Mouse (Mus musculus): ENCODE measurements around the gene Idh3g. TPM values are rescaled to one million over a fixed set of nuclear protein-coding genes. Genes with fewer than 3 reads are reported as not detected.

Idh3g gene
- polyA plus RNA-seq, 1 experiment: 170 TPM

- no peaks in the 10 kb centered on the region for H3K36me3 ChIP-seq (ENCODE audit: control insufficient read depth, insufficient read depth, low read length)
- no peak overlapping the region for H3K4me3 ChIP-seq (ENCODE audit: extremely low read depth, insufficient read depth, insufficient read length)
- 81% methylated on average over 1 of the region's 1 CpGs for WGBS
- no peak for DNase-seq (ENCODE audit: low read depth in 1 of 2, low spot score in 2 of 2)
- H3K27ac ChIP-seq (ENCODE audit: insufficient read depth, low read length): no peak overlapping the region
- no peaks in the 10 kb centered on the region for H3K4me1 ChIP-seq (ENCODE audit: control insufficient read depth, insufficient read depth, insufficient read length)
- H3K27me3 ChIP-seq (ENCODE audit: control insufficient read depth, insufficient read depth, low read length): no peaks in the 10 kb centered on the region
- TF ChIP-seq POLR2A (IDR thresholded peaks at IDR 0.05; ENCODE audit: low read depth, low read length) (no peak), CTCF (IDR thresholded peaks at IDR 0.05; ENCODE audit: extremely low read depth, insufficient read depth, insufficient read length, insufficient replicate concordance) (no peak)
Observed at GRCm38 (mm10) chrX:73805814-73806213, 19.1 kb upstream of the Idh3g start.

DNA sequence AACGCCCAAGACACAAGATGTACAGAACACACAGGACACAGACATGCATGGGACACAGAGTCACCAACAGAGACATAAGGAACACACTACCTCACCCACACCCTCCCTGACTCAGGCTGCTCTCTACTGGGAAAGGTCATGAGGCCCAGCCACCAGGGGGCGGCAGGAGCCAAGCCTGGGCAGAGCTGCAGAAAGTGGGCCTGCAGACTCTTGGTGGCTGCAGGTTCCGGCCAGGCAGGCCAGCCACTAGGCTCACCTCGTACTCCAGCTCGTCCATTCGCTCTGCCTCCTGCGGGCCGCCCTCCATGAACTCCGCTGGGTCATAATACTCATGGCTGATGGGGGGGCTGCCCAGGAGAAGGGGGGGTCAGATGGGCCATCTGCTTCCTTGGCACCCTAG lies 11.8 kb upstream of the Idh3g start:
- WGBS: 27% methylated on average over 9 of the region's 9 CpGs
- peak; percentile 19 to 68 for DNase-seq (ENCODE audit: low read depth in 1 of 2, low spot score in 2 of 2)
- Histone ChIP-seq H3K27ac (ENCODE audit: insufficient read depth, low read length) (no peak overlapping the region), H3K4me1 (ENCODE audit: control insufficient read depth, insufficient read depth, insufficient read length) (no peaks in the 10 kb centered on the region), H3K36me3 (ENCODE audit: control insufficient read depth, insufficient read depth, low read length) (no peaks in the 10 kb centered on the region), H3K4me3 (ENCODE audit: extremely low read depth, insufficient read depth, insufficient read length) (no peak overlapping the region), H3K27me3 (ENCODE audit: control insufficient read depth, insufficient read depth, low read length) (no peaks in the 10 kb centered on the region)
- TF ChIP-seq CTCF (IDR thresholded peaks at IDR 0.05; ENCODE audit: extremely low read depth, insufficient read depth, insufficient read length, insufficient replicate concordance) (peak; percentile 82; the same call in 1 of the 2 replicates), POLR2A (IDR thresholded peaks at IDR 0.05; ENCODE audit: low read depth, low read length) (no peak)

DNA sequence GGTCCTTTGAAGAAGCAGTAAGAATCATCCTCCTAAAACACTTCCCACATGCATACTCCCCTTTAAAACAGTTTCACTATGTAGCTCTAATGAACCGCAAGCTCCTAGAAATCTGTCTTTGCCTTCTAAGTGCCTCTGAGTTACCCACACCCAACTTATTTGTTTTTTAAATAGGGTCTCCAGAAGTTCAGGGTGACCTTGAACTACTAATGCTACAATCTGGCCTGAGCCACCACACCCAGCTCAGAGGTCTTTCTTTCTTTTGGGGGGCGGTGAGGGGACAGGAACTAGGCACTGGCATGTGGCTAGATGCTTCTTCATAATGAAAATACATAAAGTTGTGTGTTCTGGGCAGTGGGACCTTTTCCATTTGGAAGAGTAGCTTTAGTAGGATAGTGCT lies 10.8 kb upstream of the Idh3g start:
- DNase-seq (ENCODE audit: low read depth in 1 of 2, low spot score in 2 of 2): no peak
- H3K4me1 ChIP-seq (ENCODE audit: control insufficient read depth, insufficient read depth, insufficient read length): no peaks in the 10 kb centered on the region
- H3K4me3 ChIP-seq (ENCODE audit: extremely low read depth, insufficient read depth, insufficient read length): no peak overlapping the region
- H3K36me3 ChIP-seq (ENCODE audit: control insufficient read depth, insufficient read depth, low read length): no peaks in the 10 kb centered on the region
- TF ChIP-seq CTCF (IDR thresholded peaks at IDR 0.05; ENCODE audit: extremely low read depth, insufficient read depth, insufficient read length, insufficient replicate concordance) (no peak), POLR2A (IDR thresholded peaks at IDR 0.05; ENCODE audit: low read depth, low read length) (no peak)
- WGBS: 88% methylated on average over 2 of the region's 2 CpGs
- no peak overlapping the region for H3K27ac ChIP-seq (ENCODE audit: insufficient read depth, low read length)
- no peaks in the 10 kb centered on the region for H3K27me3 ChIP-seq (ENCODE audit: control insufficient read depth, insufficient read depth, low read length)

DNA sequence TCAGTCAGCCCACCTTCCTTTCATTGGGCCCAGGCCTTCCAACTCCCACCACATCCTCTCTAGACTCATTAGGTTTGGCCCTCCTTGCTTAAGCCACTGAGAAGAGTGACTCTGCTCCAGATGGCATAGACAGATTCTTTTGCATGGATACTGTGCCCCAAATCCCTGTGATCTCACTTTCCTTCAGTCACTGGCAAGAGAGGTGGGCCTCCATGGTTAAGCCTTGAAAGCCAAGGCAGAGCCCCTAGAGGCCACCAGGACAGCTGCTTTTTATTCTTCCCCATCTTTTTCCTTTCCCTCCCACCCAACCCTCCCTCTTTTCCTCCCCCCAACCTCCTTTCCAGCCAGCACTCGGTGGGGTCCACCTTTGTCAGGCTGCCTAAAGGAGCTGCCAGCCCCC lies 6.8 kb upstream of the Idh3g start:
- DNase-seq (ENCODE audit: low read depth in 1 of 2, low spot score in 2 of 2): no peak
- no peak for TF ChIP-seq CTCF (IDR thresholded peaks at IDR 0.05; ENCODE audit: extremely low read depth, insufficient read depth, insufficient read length, insufficient replicate concordance)
- no peak for TF ChIP-seq POLR2A (IDR thresholded peaks at IDR 0.05; ENCODE audit: low read depth, low read length)
- WGBS: 50% methylated on average over 1 of the region's 1 CpGs
- Histone ChIP-seq H3K4me3 (ENCODE audit: extremely low read depth, insufficient read depth, insufficient read length) (no peak overlapping the region), H3K4me1 (ENCODE audit: control insufficient read depth, insufficient read depth, insufficient read length) (no peaks in the 10 kb centered on the region), H3K36me3 (ENCODE audit: control insufficient read depth, insufficient read depth, low read length) (peaks cover 8% of the 10 kb centered on the region), H3K27ac (ENCODE audit: insufficient read depth, low read length) (no peak overlapping the region), H3K27me3 (ENCODE audit: control insufficient read depth, insufficient read depth, low read length) (no peaks in the 10 kb centered on the region)

GRCm38 (mm10) chrX:73793039-73793438 lies 6.3 kb upstream of the Idh3g start:
- Histone ChIP-seq H3K36me3 (ENCODE audit: control insufficient read depth, insufficient read depth, low read length) (peaks cover 8% of the 10 kb centered on the region), H3K27me3 (ENCODE audit: control insufficient read depth, insufficient read depth, low read length) (no peaks in the 10 kb centered on the region), H3K4me3 (ENCODE audit: extremely low read depth, insufficient read depth, insufficient read length) (no peak overlapping the region), H3K27ac (ENCODE audit: insufficient read depth, low read length) (no peak overlapping the region), H3K4me1 (ENCODE audit: control insufficient read depth, insufficient read depth, insufficient read length) (no peaks in the 10 kb centered on the region)
- no peak for DNase-seq (ENCODE audit: low read depth in 1 of 2, low spot score in 2 of 2)
- TF ChIP-seq CTCF (IDR thresholded peaks at IDR 0.05; ENCODE audit: extremely low read depth, insufficient read depth, insufficient read length, insufficient replicate concordance) (no peak), POLR2A (IDR thresholded peaks at IDR 0.05; ENCODE audit: low read depth, low read length) (no peak)

DNA sequence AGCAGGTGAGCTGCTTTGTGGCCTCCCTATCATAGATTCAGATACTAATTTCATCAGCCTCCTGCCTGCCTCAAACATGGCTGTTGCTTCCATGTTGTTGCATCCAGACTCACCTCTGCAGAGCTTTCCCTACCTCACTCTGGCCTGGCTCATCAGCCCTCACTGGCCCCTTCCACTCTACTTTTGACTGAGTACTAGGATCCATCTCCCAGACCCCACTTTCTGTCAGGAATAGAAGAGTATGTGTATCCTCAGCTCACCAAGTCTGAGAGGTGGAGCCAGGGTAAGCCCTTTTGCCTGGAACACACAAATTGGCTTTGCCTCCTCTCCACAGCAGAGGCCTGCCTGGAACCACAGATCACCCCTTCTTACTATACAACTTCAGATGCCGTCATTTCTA lies 1.8 kb upstream of the Idh3g start:
- H3K36me3 ChIP-seq (ENCODE audit: control insufficient read depth, insufficient read depth, low read length): peaks cover 8% of the 10 kb centered on the region
- no peak overlapping the region for H3K27ac ChIP-seq (ENCODE audit: insufficient read depth, low read length)
- no peak for DNase-seq (ENCODE audit: low read depth in 1 of 2, low spot score in 2 of 2)
- no peak overlapping the region for H3K4me3 ChIP-seq (ENCODE audit: extremely low read depth, insufficient read depth, insufficient read length)
- TF ChIP-seq CTCF (IDR thresholded peaks at IDR 0.05; ENCODE audit: extremely low read depth, insufficient read depth, insufficient read length, insufficient replicate concordance): no peak
- TF ChIP-seq POLR2A (IDR thresholded peaks at IDR 0.05; ENCODE audit: low read depth, low read length): no peak
- WGBS: 88% methylated on average over 1 of the region's 1 CpGs
- H3K4me1 ChIP-seq (ENCODE audit: control insufficient read depth, insufficient read depth, insufficient read length): peaks cover 4% of the 10 kb centered on the region; the same call in 1 of the 2 replicates
- H3K27me3 ChIP-seq (ENCODE audit: control insufficient read depth, insufficient read depth, low read length): no peaks in the 10 kb centered on the region

DNA sequence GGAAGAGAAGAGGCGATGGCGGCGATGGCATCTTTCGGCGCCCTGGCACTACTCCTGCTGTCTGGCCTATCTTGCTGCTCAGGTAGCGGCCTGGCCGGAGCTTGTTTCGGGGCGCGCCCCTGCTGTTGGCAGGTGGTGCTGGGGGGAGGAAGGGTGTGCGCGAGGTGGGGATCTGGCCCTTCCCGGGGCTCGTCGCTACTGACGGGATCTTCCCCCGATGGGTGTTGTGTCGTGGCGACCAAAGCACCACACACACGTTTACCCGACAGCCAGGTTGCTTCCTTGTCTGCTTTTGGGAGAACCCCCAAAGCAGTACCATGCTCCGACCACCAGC lies 495 bp upstream of the Idh3g start:
- TF ChIP-seq CTCF (IDR thresholded peaks at IDR 0.05; ENCODE audit: extremely low read depth, insufficient read depth, insufficient read length, insufficient replicate concordance) (no peak), POLR2A (IDR thresholded peaks at IDR 0.05; ENCODE audit: low read depth, low read length) (no peak)
- H3K27ac ChIP-seq (ENCODE audit: insufficient read depth, low read length): peak overlapping the region; percentile 92
- H3K27me3 ChIP-seq (ENCODE audit: control insufficient read depth, insufficient read depth, low read length): no peaks in the 10 kb centered on the region
- H3K36me3 ChIP-seq (ENCODE audit: control insufficient read depth, insufficient read depth, low read length): peaks cover 8% of the 10 kb centered on the region
- no peak for DNase-seq (ENCODE audit: low read depth in 1 of 2, low spot score in 2 of 2)
- H3K4me1 ChIP-seq (ENCODE audit: control insufficient read depth, insufficient read depth, insufficient read length): peaks cover 9% of the 10 kb centered on the region; the same call in 1 of the 2 replicates
- 40% methylated on average over 22 of the region's 22 CpGs for WGBS
- H3K4me3 ChIP-seq (ENCODE audit: extremely low read depth, insufficient read depth, insufficient read length): peak overlapping the region; percentile 86
